33 mouse cellular contexts compared by ENCODE assay signal in the genomic region with DNA sequence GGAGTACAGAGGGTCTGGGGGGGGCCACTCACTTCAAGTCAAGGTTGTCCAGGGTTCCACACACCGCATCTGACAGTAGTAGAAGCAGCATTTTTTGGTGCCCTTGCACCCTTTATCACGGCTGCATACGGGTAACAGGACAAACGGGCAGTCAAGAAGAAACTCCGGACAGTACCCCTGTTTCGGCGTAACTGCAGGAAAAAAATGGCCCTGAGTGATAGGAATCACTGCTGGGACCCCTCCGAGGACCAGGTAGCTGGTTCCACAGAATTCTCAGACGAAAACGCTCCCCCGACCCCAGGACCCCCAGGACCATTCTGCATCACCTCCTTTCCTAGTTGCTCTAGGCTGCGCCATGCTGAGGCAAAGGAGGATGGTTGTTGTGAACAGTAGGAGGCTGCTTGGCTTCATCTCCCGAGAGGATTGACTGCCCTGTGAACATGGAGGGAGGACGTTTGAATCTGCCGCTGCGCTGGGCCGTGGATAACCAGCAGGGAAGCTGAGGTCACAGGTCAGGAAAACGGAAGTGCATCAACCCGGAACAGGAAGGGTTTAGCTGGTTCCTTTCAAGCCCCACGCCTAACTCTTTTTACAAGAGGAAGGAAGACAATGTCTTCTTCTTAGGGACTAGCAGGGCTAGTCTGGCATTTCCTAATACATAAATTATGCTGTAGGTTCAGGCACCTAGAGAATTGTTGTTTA. TPM values are rescaled to one million over a fixed set of nuclear protein-coding genes. Genes with fewer than 3 reads are reported as not detected.
DNase-seq lines count a peak whose midpoint lies in the region; ATAC-seq and TF ChIP-seq lines count a peak whose summit lies in the region.
"Had no signal": no experiment of that assay in that cellular context is flagged by ENCODE, and none has a peak within 500 bp of the region (broad histone marks: within the 10 kb centered on the region; RNA-seq: fewer than 3 reads in every experiment).

A gene (minus strand): TSS at position 505 of the 702 bp plus-strand sequence.

- H3K36me3 ChIP-seq in heart, embryonic 11.5 days (ENCODE audit: control insufficient read depth, insufficient read depth, low read length) = no peaks in the 10 kb centered on the region
- H3K36me3 ChIP-seq in testis, adult 2 months (ENCODE audit: control insufficient read depth, insufficient read depth, low read length) = no peaks in the 10 kb centered on the region
- H3K36me3 ChIP-seq: forebrain, embryonic 10.5 days; hindbrain, embryonic 12.5 days; hindbrain, embryonic 15.5 days had no signal

- H3K9me3 ChIP-seq in heart, embryonic 11.5 days (replicated peaks; ENCODE audit: control insufficient read depth, low read length) = no peaks in the 10 kb centered on the region
- H3K9me3 ChIP-seq: forebrain, embryonic 10.5 days; forebrain, embryonic 13.5 days; hindbrain, embryonic 12.5 days; hindbrain, embryonic 15.5 days had no signal

- ATAC-seq in heart, embryonic 11.5 days (replicated peaks; ENCODE audit: insufficient number of reproducible peaks, low FRiP score, low TSS enrichment) = no peak
- ATAC-seq: forebrain, embryonic 13.5 days; forebrain, embryonic 16.5 days had no signal

- peak; percentile 84 for TF ChIP-seq POLR2A in testis, adult 2 months (IDR thresholded peaks at IDR 0.05; ENCODE audit: control insufficient read depth, low read depth, low read length)

- H3K4me3 ChIP-seq in heart, embryonic 11.5 days (ENCODE audit: low read depth, low read length) = no peak within 1 kb of the TSS
- peak within 1 kb of the TSS; percentile 97 for H3K4me3 ChIP-seq in testis, adult 2 months (ENCODE audit: control insufficient read depth, low read depth, low read length)
- H3K4me3 ChIP-seq in layer of hippocampus, adult 2 months = no peak within 1 kb of the TSS
- H3K4me3 ChIP-seq: forebrain, embryonic 10.5 days; forebrain, embryonic 13.5 days; hindbrain, embryonic 12.5 days; hindbrain, embryonic 15.5 days had no signal

- WGBS in heart, embryonic 11.5 days (ENCODE audit: insufficient replicate concordance) = 76% methylated on average over 20 of the region's 20 CpGs

- H3K27ac ChIP-seq in heart, embryonic 11.5 days (ENCODE audit: low read depth, low read length) = no peak within 1 kb of the TSS
- H3K27ac ChIP-seq in testis, adult 2 months (ENCODE audit: control insufficient read depth, insufficient read depth, low read depth, low read length) = peak within 1 kb of the TSS; percentile 88
- H3K27ac ChIP-seq in layer of hippocampus, adult 2 months = no peak within 1 kb of the TSS
- H3K27ac ChIP-seq: forebrain, embryonic 10.5 days; forebrain, embryonic 13.5 days; hindbrain, embryonic 12.5 days; hindbrain, embryonic 15.5 days had no signal

- no peaks in the 10 kb centered on the region for H3K27me3 ChIP-seq in heart, embryonic 11.5 days (ENCODE audit: control insufficient read depth, insufficient read depth, low read length)
- H3K27me3 ChIP-seq in testis, adult 2 months (ENCODE audit: control insufficient read depth, insufficient read depth, low read length) = no peaks in the 10 kb centered on the region
- H3K27me3 ChIP-seq: CH12.LX; forebrain, embryonic 13.5 days; hindbrain, embryonic 12.5 days; hindbrain, embryonic 15.5 days had no signal

- no peaks in the 10 kb centered on the region for H3K4me1 ChIP-seq in heart, embryonic 11.5 days (ENCODE audit: control insufficient read depth, insufficient read depth, low read length)
- no peaks in the 10 kb centered on the region for H3K4me1 ChIP-seq in testis, adult 2 months (ENCODE audit: control insufficient read depth, insufficient read depth, low read length)
- H3K4me1 ChIP-seq: forebrain, embryonic 10.5 days; forebrain, embryonic 13.5 days; hindbrain, embryonic 12.5 days; hindbrain, embryonic 15.5 days had no signal

- no peak within 1 kb of the TSS for H3K9ac ChIP-seq in heart, embryonic 11.5 days (ENCODE audit: low read depth, low read length)
- H3K9ac ChIP-seq: forebrain, embryonic 13.5 days; hindbrain, embryonic 12.5 days; hindbrain, embryonic 15.5 days had no signal

- no peak within 1 kb of the TSS for H3K4me2 ChIP-seq in heart, embryonic 11.5 days
- H3K4me2 ChIP-seq: forebrain, embryonic 13.5 days; hindbrain, embryonic 12.5 days; hindbrain, embryonic 15.5 days had no signal

- TF ChIP-seq CTCF in testis, adult 2 months (IDR thresholded peaks at IDR 0.05; ENCODE audit: control insufficient read depth, insufficient read depth, insufficient replicate concordance, low read depth, low read length) = no peak
- TF ChIP-seq CTCF in layer of hippocampus, adult 2 months (conservative IDR thresholded peaks at IDR 0.05) = no peak

- peak; percentile 75 for DNase-seq in heart, adult 11 months
- no peak for DNase-seq in testis, postnatal 14 days (ENCODE audit: low spot score)
- peak; percentile 11 for DNase-seq in mesoderm, embryonic 11.5 days (ENCODE audit: low read depth, low spot score)
- no peak for DNase-seq in layer of hippocampus, adult 2 months (ENCODE audit: low spot score in 2 of 2)
- DNase-seq: adrenal gland, postnatal 10 days; adrenal gland, postnatal 36 days; B cell, adult 2 months; cerebellum, adult 18-20 months; cerebellum, adult 9-10 months; cerebellum, postnatal 14 days; gastrocnemius, postnatal 10 days; gastrocnemius, postnatal 36 days; kidney, adult 11 months had no signal

RNA-seq across cellular contexts. Expression of the gene that starts here (rescaled TPM):
- not detected in 2 replicates for polyA plus RNA-seq in heart, embryonic 11.5 days (2014; fragmentation: Nextera tagmentation; extraction: Ambion mirVana)
- 325 and 331 TPM in 2 replicates for polyA plus RNA-seq in testis, adult 2 months (2012; rRNA removed)
- not detected for total RNA-seq in layer of hippocampus, adult 2 months (2021)
- total RNA-seq: adrenal gland, adult 18-20 months; adrenal gland, postnatal 10 days; adrenal gland, postnatal 36 days; CH12.LX; common myeloid progenitor, adult 5-6 weeks; gastrocnemius, adult 18-20 months; gastrocnemius, postnatal 10 days; gastrocnemius, postnatal 36 days; granulocyte monocyte progenitor cell, adult 5-6 weeks; heart, postnatal 25 days; hematopoietic stem cell, adult 5-6 weeks; MEL had no signal
- polyA plus RNA-seq: embryonic facial prominence, embryonic 11.5 days; embryonic facial prominence, embryonic 14.5 days; forebrain, embryonic 10.5 days; forebrain, embryonic 13.5 days; forebrain, embryonic 16.5 days; heart, embryonic 14.5 days; heart, postnatal 0 days; hindbrain, embryonic 12.5 days; hindbrain, embryonic 15.5 days; intestine, embryonic 14.5 days had no signal

Comparison
In these comparisons a context has a peak if more than half of its experiments do, and no peak if none do; other contexts are left out.
1. RNA of the gene that starts here (polyA plus RNA-seq): 325 to 331 TPM in testis, adult 2 months; not detected in heart, embryonic 11.5 days; every median in the first group is over 100 times any median in the second.
2. DNase-seq: peak in heart, adult 11 months (single experiment) and mesoderm, embryonic 11.5 days (single experiment); none in testis, postnatal 14 days (single experiment) and layer of hippocampus, adult 2 months (0 of 2).